Mouse (Mus musculus) small intestine, adult 2 months (tissue): Measurements from ENCODE around the gene Fam131a. TPM values are rescaled to one million over a fixed set of nuclear protein-coding genes. Genes with fewer than 3 reads are reported as not detected.
"Not testable (repeated sequence)": the region's sequence is repeated elsewhere in the genome, so short reads cannot be mapped to it uniquely, and the experiment has no call there.

Source experiments
- H3K27ac ChIP-seq: fragments of 200-500 bp; 2 replicates; pipeline ENCODE4 v1.5.1; 2012; ENCODE audit warnings: low read depth, low read length, control low read depth, inconsistent platforms; ENCODE audit not compliant: insufficient read depth
- H3K27me3 ChIP-seq: fragments of 200-500 bp; 2 replicates; pipeline ENCODE4 v1.6.1; 2012; ENCODE audit warnings: mild to moderate bottlenecking, moderate library complexity, low read length, inconsistent platforms; ENCODE audit not compliant: control insufficient read depth, insufficient read depth
- H3K36me3 ChIP-seq: fragments of 200-500 bp; 2 replicates; pipeline ENCODE4 v1.6.1; 2012; ENCODE audit warnings: mild to moderate bottlenecking, low read length, control low read depth, inconsistent platforms; ENCODE audit not compliant: control insufficient read depth, insufficient read depth
- H3K4me1 ChIP-seq: fragments of 200-500 bp; 2 replicates; pipeline ENCODE4 v1.6.1; 2012; ENCODE audit warnings: low read length, inconsistent platforms, mixed read lengths; ENCODE audit not compliant: control insufficient read depth, insufficient read depth, insufficient read length
- H3K4me3 ChIP-seq: fragments of 200-500 bp; 2 replicates; pipeline ENCODE4 v1.5.1; 2012; ENCODE audit warnings: low read depth, mild to moderate bottlenecking, control low read depth, inconsistent platforms, low read length, moderate library complexity
- CTCF ChIP-seq: fragments of 200-500 bp; IDR thresholded peaks from 2 replicates; pipeline ENCODE4 v1.5.1; 2012; ENCODE audit warnings: low read depth, mild to moderate bottlenecking, control low read depth, inconsistent platforms, low read length, moderate library complexity, mixed read lengths; ENCODE audit not compliant: insufficient replicate concordance, insufficient read length; ENCODE audit errors: extremely low read depth
- POLR2A ChIP-seq: fragments of 200-500 bp; IDR thresholded peaks from 2 replicates; pipeline ENCODE4 v1.6.1; 2012; ENCODE audit warnings: low read depth, mild to moderate bottlenecking, control low read depth, inconsistent platforms, low read length, moderate library complexity
- WGBS: fragments of 180-500 bp; shearing (Covaris S2); methylation state at CpG from one replicate; pipeline ENCODE4 v1.1.7; 2018; 5-methylcytosine and 5-hydroxymethylcytosine counted together
- polyA plus RNA-seq: library from polyadenylated mRNA; depleted of rRNA; stranded (reverse); fragments of >200 nt; gene quantifications from 2 replicates; pipeline ENCODE4 v1.2.3, GENCODE M21; 2012; rRNA removed

Fam131a gene
- 2.5 and 3.9 TPM in 2 replicates for polyA plus RNA-seq

DNA sequence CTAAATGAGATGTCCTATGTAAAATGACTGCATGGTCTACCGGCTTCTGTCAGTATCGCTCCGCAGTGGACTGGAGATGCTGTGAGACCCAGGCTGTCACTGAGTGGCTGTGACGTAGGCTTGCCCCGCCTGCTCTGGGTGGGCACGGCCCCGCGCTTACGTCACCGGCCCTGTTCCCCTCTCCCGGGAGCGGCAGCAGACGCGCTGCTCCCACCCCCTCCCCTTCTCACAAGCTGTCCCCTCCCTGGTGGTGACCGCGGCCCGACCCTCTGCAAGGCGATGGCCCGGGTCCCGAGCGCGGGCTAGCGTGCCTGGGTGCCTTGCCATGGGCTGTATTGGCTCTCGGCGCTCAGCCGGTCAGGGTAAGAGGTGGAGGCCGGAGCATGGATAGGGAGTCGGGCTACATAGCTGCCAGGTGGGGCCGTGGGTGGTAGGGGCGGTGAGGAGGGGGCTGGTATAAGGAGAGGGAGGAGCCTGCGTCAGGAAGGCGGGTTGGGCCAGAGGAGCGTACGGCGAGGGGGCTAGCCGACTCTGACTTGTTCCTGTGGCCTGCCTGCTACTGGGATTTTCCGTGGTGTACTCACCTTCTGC is at the start of gene Fam131a:
Fam131a (plus strand) TSS at position 131 of the 591 bp plus-strand sequence.
- peak within 1 kb of the TSS; percentile 60 for H3K4me3 ChIP-seq
- H3K36me3 ChIP-seq: peaks cover 36% of the 10 kb centered on the region
- H3K27ac ChIP-seq: 0 out of 2 replicates have a peak within 1 kb of the TSS, but pooled peaks have one; percentile 21
- under 1% methylated on average over 37 of the region's 37 CpGs for WGBS
- H3K4me1 ChIP-seq: peaks cover 8% of the 10 kb centered on the region
- no peak for TF ChIP-seq CTCF
- no peak; the same call in 1 of the 2 replicates for TF ChIP-seq POLR2A
- peaks cover 17% of the 10 kb centered on the region for H3K27me3 ChIP-seq

DNA sequence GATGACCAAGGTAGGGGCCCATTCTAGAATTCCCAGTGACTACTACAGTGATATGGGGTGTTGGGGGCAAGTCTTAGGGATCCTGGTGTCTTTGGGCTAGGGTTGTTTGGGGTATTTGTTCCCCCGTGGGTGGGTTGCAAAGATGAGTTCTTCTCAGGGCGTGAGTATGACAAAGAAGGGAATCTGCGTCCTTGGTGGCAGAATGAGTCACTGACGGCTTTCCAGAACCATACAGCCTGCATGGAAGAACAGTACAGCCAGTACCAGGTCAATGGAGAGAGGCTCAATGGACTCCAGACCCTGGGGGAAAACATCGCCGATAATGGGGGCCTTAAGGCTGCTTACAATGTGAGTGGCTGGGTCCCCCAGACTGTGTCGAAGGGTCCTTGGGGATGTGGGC is 49.1 kb upstream of the Fam131a start:
- no peak overlapping the region for H3K27ac ChIP-seq
- 82% methylated on average over 7 of the region's 7 CpGs for WGBS
- H3K4me3 ChIP-seq: no peak overlapping the region
- no peaks in the 10 kb centered on the region for H3K27me3 ChIP-seq
- no peaks in the 10 kb centered on the region for H3K36me3 ChIP-seq
- TF ChIP-seq POLR2A: no peak
- no peak for TF ChIP-seq CTCF
- H3K4me1 ChIP-seq: 0 out of 2 replicates have a peak, but pooled peaks cover 2% of the 10 kb centered on the region

DNA sequence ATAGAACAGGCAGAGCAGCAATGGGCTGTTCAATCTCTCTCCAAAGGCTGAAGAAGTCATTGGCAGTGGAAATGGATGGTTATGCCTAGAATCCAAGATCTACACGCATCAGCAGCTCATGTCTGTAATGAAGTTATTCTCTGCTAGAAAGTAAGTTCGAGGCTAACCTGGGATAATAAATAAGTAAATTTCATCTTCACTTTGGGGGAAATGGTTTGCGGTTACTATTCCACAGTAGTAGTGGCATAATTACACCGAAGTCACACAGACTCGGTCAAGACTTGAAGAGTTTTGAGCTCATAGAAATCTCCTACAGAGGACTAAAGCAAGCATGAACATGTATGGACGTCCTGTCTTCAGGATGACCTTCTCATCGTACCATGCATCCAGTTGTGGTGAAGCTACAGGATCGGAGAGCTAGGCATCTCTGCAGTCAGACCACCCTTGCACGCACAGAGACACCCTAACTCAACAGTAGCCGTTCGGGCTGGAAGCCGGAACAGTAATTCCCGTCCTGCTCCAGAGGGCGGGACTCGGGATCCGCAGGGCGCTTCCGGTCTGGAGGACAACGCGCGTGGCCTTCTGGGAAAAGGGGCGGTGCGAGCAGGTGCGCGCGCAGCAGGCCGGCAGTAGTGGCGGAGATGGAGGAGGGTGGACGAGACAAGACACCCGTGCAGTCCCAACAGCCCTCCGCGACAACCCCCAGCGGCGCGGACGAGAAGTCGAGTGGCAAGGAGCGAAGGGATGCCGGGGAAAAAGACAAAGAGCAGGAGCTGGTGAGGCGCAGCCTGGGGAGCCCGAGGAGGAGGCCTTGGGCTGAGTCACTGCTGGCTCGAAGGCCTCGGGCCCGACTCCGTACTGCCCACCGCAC is 41.7 kb upstream of the Fam131a start, which contains the start of gene Psmd2:
Psmd2 (plus strand) TSS at position 577 of the 871 bp plus-strand sequence.
- H3K36me3 ChIP-seq: peaks cover 17% of the 10 kb centered on the region
- peak; percentile 85 for TF ChIP-seq POLR2A
- TF ChIP-seq CTCF: no peak
- peak within 1 kb of the TSS; percentile 55 for H3K27ac ChIP-seq
- no peaks in the 10 kb centered on the region for H3K27me3 ChIP-seq
- WGBS: 1% methylated on average over 46 of the region's 46 CpGs
- H3K4me3 ChIP-seq: peak within 1 kb of the TSS; percentile 87
- H3K4me1 ChIP-seq: no peaks in the 10 kb centered on the region

DNA sequence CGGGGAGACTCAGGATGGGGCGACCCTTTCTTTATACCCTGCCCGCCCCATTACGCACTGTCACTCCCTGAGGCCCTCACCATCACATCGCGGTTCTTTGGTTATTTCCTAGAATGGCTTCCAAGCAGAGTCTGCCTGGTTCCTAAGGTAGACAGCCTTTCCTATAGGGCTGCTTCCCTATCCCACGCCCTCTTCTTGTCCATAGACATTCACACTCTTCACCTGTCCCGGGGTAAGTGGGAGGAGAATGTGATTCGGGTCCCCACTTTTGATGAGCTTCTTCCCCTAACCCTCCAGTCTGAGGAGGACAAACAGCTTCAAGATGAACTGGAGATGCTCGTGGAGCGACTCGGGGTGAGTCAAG is 41.1 kb upstream of the Fam131a start:
- Histone ChIP-seq H3K4me3 (peak overlapping the region; percentile 87), H3K27ac (peak overlapping the region; percentile 3; the same call in 1 of the 2 replicates), H3K27me3 (no peaks in the 10 kb centered on the region), H3K4me1 (no peaks in the 10 kb centered on the region), H3K36me3 (peaks cover 23% of the 10 kb centered on the region)
- TF ChIP-seq CTCF: 0 out of 2 replicates have a peak, but pooled peaks have one; percentile 7
- TF ChIP-seq POLR2A: no peak
- WGBS: 5% methylated on average over 12 of the region's 12 CpGs

DNA sequence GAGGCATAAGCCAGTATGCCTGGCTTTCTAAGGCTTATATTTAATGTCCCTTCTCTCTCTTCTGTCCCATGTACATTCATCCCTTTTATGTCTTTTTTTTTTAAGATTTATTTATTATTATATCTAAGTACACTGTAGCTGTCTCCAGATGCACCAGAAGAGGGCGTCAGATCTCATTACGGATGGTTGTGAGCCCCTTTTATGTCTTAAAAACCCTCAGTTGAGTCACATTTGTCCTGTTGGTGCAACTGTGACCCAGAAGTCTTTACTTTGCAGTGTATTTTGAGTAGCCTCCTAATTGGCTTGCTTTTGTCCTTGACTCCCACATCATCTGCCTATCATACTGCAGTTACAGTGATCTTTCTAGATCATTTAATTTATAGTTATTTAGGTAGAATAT is 39.7 kb upstream of the Fam131a start:
- no peaks in the 10 kb centered on the region for H3K4me1 ChIP-seq
- H3K27ac ChIP-seq: no peak overlapping the region
- no peak overlapping the region for H3K4me3 ChIP-seq
- no peak for TF ChIP-seq CTCF
- no peak for TF ChIP-seq POLR2A
- 61% methylated on average over 2 of the region's 2 CpGs for WGBS
- no peaks in the 10 kb centered on the region for H3K27me3 ChIP-seq
- peaks cover 32% of the 10 kb centered on the region for H3K36me3 ChIP-seq

DNA sequence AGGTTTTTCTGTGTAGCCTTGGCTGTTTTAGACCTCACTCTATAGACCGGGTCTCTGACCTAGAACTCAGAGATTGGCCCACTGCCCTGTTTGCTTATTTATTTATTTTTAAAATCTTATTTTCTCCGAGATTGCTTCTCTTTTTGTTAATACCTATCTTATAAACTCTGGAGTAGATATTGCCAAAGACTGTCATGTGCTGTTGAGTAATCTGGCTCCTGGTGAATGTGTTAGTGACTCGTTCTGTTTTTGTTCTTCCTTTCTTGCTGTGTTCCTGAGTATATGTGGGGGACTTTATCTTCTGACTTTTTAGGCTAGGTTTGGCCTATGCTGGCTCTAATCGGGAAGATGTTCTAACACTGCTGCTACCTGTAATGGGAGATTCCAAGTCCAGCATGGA is 35.4 kb upstream of the Fam131a start:
- TF ChIP-seq CTCF: no peak
- no peak for TF ChIP-seq POLR2A
- peaks cover 71% of the 10 kb centered on the region for H3K36me3 ChIP-seq
- H3K4me1 ChIP-seq: no peaks in the 10 kb centered on the region
- no peak overlapping the region for H3K27ac ChIP-seq
- 83% methylated on average over 4 of the region's 4 CpGs for WGBS
- no peak overlapping the region for H3K4me3 ChIP-seq
- no peaks in the 10 kb centered on the region for H3K27me3 ChIP-seq

DNA sequence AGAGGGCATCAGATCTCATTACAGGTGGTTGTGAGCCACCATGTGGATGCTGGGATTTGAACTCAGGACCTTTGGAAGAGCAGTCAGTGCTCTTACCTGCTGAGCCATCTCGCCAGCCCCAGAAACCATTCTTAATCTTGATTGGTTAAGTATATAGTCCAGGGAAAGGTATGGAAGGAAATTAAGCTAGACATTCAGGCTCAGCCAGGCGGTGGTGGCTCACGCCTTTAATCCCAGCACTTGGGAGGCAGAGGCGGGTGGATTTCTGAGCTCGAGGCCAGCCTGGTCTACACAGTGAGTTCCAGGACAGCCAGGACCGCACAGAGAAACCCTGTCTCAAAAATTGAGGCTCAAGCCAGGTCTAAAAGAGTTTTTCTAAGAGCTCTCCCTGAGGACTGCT is 25.0 kb upstream of the Fam131a start, which contains the start of gene Eif4g1:
Eif4g1 (plus strand) TSS at position 301 of the 400 bp plus-strand sequence.
- not testable (repeated sequence) for H3K27me3 ChIP-seq, H3K4me3 ChIP-seq, H3K4me1 ChIP-seq, H3K27ac ChIP-seq, H3K36me3 ChIP-seq
- 100% methylated on average over 5 of the region's 6 CpGs for WGBS
